Mouse (Mus musculus) kidney, adult 11 months (tissue): ENCODE results near the gene Olfr1356.
"Not testable (repeated sequence)": the region's sequence is repeated elsewhere in the genome, so short reads cannot be mapped to it uniquely, and the experiment has no call there.

ENCODE experiments used
- DNase-seq: peaks from one replicate; pipeline ENCODE4 v3.0.0; 2022

Gene Olfr1356

GRCm38 (mm10) chr10:78852066-78852465 is at the start of gene Olfr1356:
Gene Olfr1356 (minus strand): TSS chr10:78852166.
- DNase-seq: no peak

- no peak for DNase-seq
Measured at GRCm38 (mm10) chr10:78875240-78875639, 23.3 kb upstream of the Olfr1356 start, which contains the start of gene Olfr1355. Gene Olfr1355 (plus strand): TSS chr10:78875540.

- not testable (repeated sequence) for DNase-seq
Measured at GRCm38 (mm10) chr10:78840456-78840855, 11.5 kb downstream of the Olfr1356 start.

- no peak for DNase-seq
Measured at GRCm38 (mm10) chr10:78812358-78813060, 39.5 kb downstream of the Olfr1356 start.

GRCm38 (mm10) chr10:78801449-78801848 is 50.5 kb downstream of the Olfr1356 start:
- no peak for DNase-seq
